Mouse (Mus musculus): ENCODE measurements at regions not wholly inside any gene's neighbourhood (a gene's known extent, or its start where the extent isn't known, plus 50 kb on each side); places are given as distances from the start of the nearest gene placed in this dataset.

GRCm38 (mm10) chr8:55754189-55754588, 152.6 kb downstream of the Adam29 start:
- DNase-seq, result peak in 1 of 2 experiments; percentile 1

GRCm38 (mm10) chr8:55724303-55725279, 182.2 kb downstream of the Adam29 start:
- no peak for DNase-seq

GRCm38 (mm10) chr8:55691791-55692190, 215.0 kb downstream of the Adam29 start:
- no peak for DNase-seq

- peak in 1 of 2 experiments; percentile 30 for DNase-seq
Observed at GRCm38 (mm10) chr8:55680436-55680835, 226.3 kb downstream of the Adam29 start.

- DNase-seq, result peak; percentile 23 to 45
Observed at GRCm38 (mm10) chr8:55638716-55639115, 268.0 kb downstream of the Adam29 start.

- no peak for DNase-seq
Observed at GRCm38 (mm10) chr8:55622399-55622798, 284.3 kb downstream of the Adam29 start.

All from kidney, adult 8-10 months (tissue).